Comparison of ENCODE assay signal across 8 mouse cellular contexts in the genomic region with DNA sequence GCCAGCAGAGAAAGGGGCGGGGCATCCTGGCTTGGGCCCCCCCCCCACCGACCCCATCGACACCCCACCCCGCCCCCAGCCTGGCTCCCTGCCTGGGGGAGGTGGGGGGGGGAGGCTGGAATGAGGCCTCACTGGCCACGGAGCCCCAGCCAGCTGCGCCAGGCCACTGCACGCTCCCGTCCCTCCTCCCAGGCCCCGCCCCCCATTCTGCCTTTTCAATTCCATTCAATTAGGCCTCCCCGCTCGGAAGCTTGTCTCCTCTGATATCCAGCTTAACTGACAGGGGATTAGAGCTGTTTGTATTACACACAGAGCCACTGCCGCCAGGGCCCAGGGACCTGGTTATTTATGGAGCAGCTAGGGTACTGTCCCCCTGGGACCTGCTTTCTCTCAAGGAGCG. TPM values are rescaled to one million over a fixed set of nuclear protein-coding genes. Genes with fewer than 3 reads are reported as not detected.
DNase-seq lines count a peak whose midpoint lies in the region; ATAC-seq and TF ChIP-seq lines count a peak whose summit lies in the region.

No protein-coding gene starts in this region.

- H3K4me3 ChIP-seq in forebrain, embryonic 12.5 days (replicated peaks) = peak overlapping the region; percentile 19
- H3K4me3 ChIP-seq in liver, embryonic 14.5 days (ENCODE audit: insufficient read depth in 1 of 2, low read depth in 2 of 2, low read length in 2 of 2) = no peak overlapping the region
- peak overlapping the region; percentile 29 for H3K4me3 ChIP-seq in neural tube, embryonic 15.5 days (replicated peaks)

- no peak for TF ChIP-seq CTCF in liver, embryonic 14.5 days (IDR thresholded peaks at IDR 0.05; ENCODE audit: low read depth)

- DNase-seq in heart, adult 11 months = peak; percentile 97
- DNase-seq in heart, postnatal 25 days (ENCODE audit: low spot score) = no peak
- peak; percentile 76 to 78 for DNase-seq in heart, postnatal 10 days
- peak; percentile 71 to 74 for DNase-seq in kidney, postnatal 25 days
- no peak for DNase-seq in liver, embryonic 14.5 days (ENCODE audit: low read depth in 3 of 3, low spot score in 3 of 3)

- WGBS in forebrain, embryonic 12.5 days = 0% methylated on average over 12 of the region's 13 CpGs
- WGBS in liver, embryonic 14.5 days (ENCODE audit: insufficient replicate concordance) = 6% methylated on average over 13 of the region's 13 CpGs
- 0% methylated on average over 7 of the region's 13 CpGs for WGBS in neural tube, embryonic 15.5 days

- H3K27ac ChIP-seq in forebrain, embryonic 12.5 days = peak overlapping the region; percentile 93
- H3K27ac ChIP-seq in liver, embryonic 14.5 days = no peak overlapping the region
- H3K27ac ChIP-seq in neural tube, embryonic 15.5 days (replicated peaks) = peak overlapping the region; percentile 78

- H3K4me1 ChIP-seq in forebrain, embryonic 12.5 days = peaks cover 45% of the 10 kb centered on the region
- no peaks in the 10 kb centered on the region for H3K4me1 ChIP-seq in liver, embryonic 14.5 days (replicated peaks; ENCODE audit: control insufficient read depth in 2 of 2, insufficient read depth in 2 of 2, low read length in 1 of 2)
- H3K4me1 ChIP-seq in neural tube, embryonic 15.5 days = peaks cover 27% of the 10 kb centered on the region

- peak overlapping the region; percentile 43 for H3K4me2 ChIP-seq in forebrain, embryonic 12.5 days
- H3K4me2 ChIP-seq in liver, embryonic 14.5 days (ENCODE audit: low read depth) = peak overlapping the region; percentile 37
- H3K4me2 ChIP-seq in neural tube, embryonic 15.5 days = peak overlapping the region; percentile 57

- intact Hi-C loops in heart, postnatal 25 days (cut with DNase I) = no loop called here
- intact Hi-C loops in heart, postnatal 10 days (cut with DNase I) = no loop called here

- peak; percentile 90 for ATAC-seq in forebrain, embryonic 12.5 days (ENCODE audit: low FRiP score)
- ATAC-seq in liver, embryonic 14.5 days (ENCODE audit: insufficient read depth) = no peak
- peak; percentile 78 for ATAC-seq in neural tube, embryonic 15.5 days (ENCODE audit: low FRiP score)
- no peak for ATAC-seq in erythroblast, adult 5-6 weeks (replicated peaks; ENCODE audit: low FRiP score, poor library complexity, severe bottlenecking)

- TF ChIP-seq EP300 in liver, embryonic 14.5 days (IDR thresholded peaks at IDR 0.05; ENCODE audit: low read depth) = no peak

- H3K9me3 ChIP-seq in forebrain, embryonic 12.5 days = 0 out of 2 replicates have a peak, but pooled peaks cover 5% of the 10 kb centered on the region
- no peaks in the 10 kb centered on the region for H3K9me3 ChIP-seq in liver, embryonic 14.5 days (ENCODE audit: control insufficient read depth, low read length)
- H3K9me3 ChIP-seq in neural tube, embryonic 15.5 days (replicated peaks) = no peaks in the 10 kb centered on the region

- peaks cover 23% of the 10 kb centered on the region for H3K27me3 ChIP-seq in forebrain, embryonic 12.5 days
- H3K27me3 ChIP-seq in liver, embryonic 14.5 days (ENCODE audit: control insufficient read depth, insufficient read depth, low read length) = no peaks in the 10 kb centered on the region
- no peaks in the 10 kb centered on the region for H3K27me3 ChIP-seq in neural tube, embryonic 15.5 days (replicated peaks)

- H3K36me3 ChIP-seq in forebrain, embryonic 12.5 days (replicated peaks) = no peaks in the 10 kb centered on the region
- H3K36me3 ChIP-seq in liver, embryonic 14.5 days (replicated peaks; ENCODE audit: control insufficient read depth, insufficient read depth, low read depth) = no peaks in the 10 kb centered on the region
- no peaks in the 10 kb centered on the region for H3K36me3 ChIP-seq in neural tube, embryonic 15.5 days

- H3K9ac ChIP-seq in forebrain, embryonic 12.5 days = peak overlapping the region; percentile 42; the same call in 1 of the 2 replicates
- H3K9ac ChIP-seq in liver, embryonic 14.5 days (replicated peaks) = no peak overlapping the region
- H3K9ac ChIP-seq in neural tube, embryonic 15.5 days (replicated peaks) = peak overlapping the region; percentile 43; the same call in 1 of the 2 replicates

RNA-seq across cellular contexts. Expression of gene Mvk, which starts 23.4 kb away (rescaled TPM):
- 1 to 10 TPM; 9.2 to 9.7 TPM for total RNA-seq in heart, postnatal 25 days (2021)
- 50.3 and 52.0 TPM in 2 replicates for polyA plus RNA-seq in forebrain, embryonic 12.5 days (2016; fragmentation: Nextera tagmentation; extraction: Ambion mirVana)
- 10 to 100 TPM in 1 of 2 experiments, 1 to 10 TPM in 1; 8.7 to 10.2 TPM for total RNA-seq in heart, postnatal 10 days (2021)
- 20.2 and 21.6 TPM in 2 replicates for polyA plus RNA-seq in liver, embryonic 14.5 days (2012; rRNA removed)
- 30.9 and 32.6 TPM in 2 replicates for polyA plus RNA-seq in liver, embryonic 14.5 days (2014; fragmentation: Nextera tagmentation; extraction: Ambion mirVana)
- polyA plus RNA-seq in neural tube, embryonic 15.5 days (2015; fragmentation: Nextera tagmentation; extraction: Ambion mirVana) = 70.2 and 78.1 TPM in 2 replicates
- 2.1 TPM in 1 of 2 replicates, not detected in the other for total RNA-seq in erythroblast, adult 5-6 weeks (2015; ENCODE audit: low replicate concordance)
- total RNA-seq in erythroblast, adult 5-6 weeks (2017; ENCODE audit: low replicate concordance) = 2.0 TPM in 1 of 2 replicates, not detected in the other

RNA-seq across cellular contexts. Expression of gene Mmab, which starts 23.6 kb away (rescaled TPM):
- total RNA-seq in heart, postnatal 25 days (2021) = 10 to 100 TPM; 15.8 to 17.0 TPM
- polyA plus RNA-seq in forebrain, embryonic 12.5 days (2016; fragmentation: Nextera tagmentation; extraction: Ambion mirVana) = 25.9 and 29.4 TPM in 2 replicates
- total RNA-seq in heart, postnatal 10 days (2021) = 10 to 100 TPM; 10.6 TPM
- polyA plus RNA-seq in liver, embryonic 14.5 days (2012; rRNA removed) = 7.1 and 7.2 TPM in 2 replicates
- polyA plus RNA-seq in liver, embryonic 14.5 days (2014; fragmentation: Nextera tagmentation; extraction: Ambion mirVana) = 9.1 and 9.5 TPM in 2 replicates
- polyA plus RNA-seq in neural tube, embryonic 15.5 days (2015; fragmentation: Nextera tagmentation; extraction: Ambion mirVana) = 36.1 and 37.4 TPM in 2 replicates
- total RNA-seq in erythroblast, adult 5-6 weeks (2015; ENCODE audit: low replicate concordance) = 0.38 and 1.0 TPM in 2 replicates
- 0.26 and 1.4 TPM in 2 replicates for total RNA-seq in erythroblast, adult 5-6 weeks (2017; ENCODE audit: low replicate concordance)

Comparison
In these comparisons a context has a peak if more than half of its experiments do, and no peak if none do; other contexts are left out.
1. DNase-seq: peak in heart, adult 11 months (single experiment), heart, postnatal 10 days (2 of 2) and kidney, postnatal 25 days (2 of 2); none in heart, postnatal 25 days (single experiment) and liver, embryonic 14.5 days (0 of 3).
2. ATAC-seq: peak in forebrain, embryonic 12.5 days (single experiment) and neural tube, embryonic 15.5 days (single experiment); none in liver, embryonic 14.5 days (single experiment) and erythroblast, adult 5-6 weeks (single experiment).
3. H3K4me3 ChIP-seq: peak in forebrain, embryonic 12.5 days (single experiment) and neural tube, embryonic 15.5 days (single experiment); none in liver, embryonic 14.5 days (0 of 2).
4. RNA of gene Mmab, which starts 23.6 kb away (total RNA-seq): 15.8 to 17.0 TPM in heart, postnatal 25 days and 10.6 TPM in heart, postnatal 10 days; 0.26 to 1.4 TPM in erythroblast, adult 5-6 weeks; every median in the first group is over 4 times any median in the second.
5. Peak in every context shown above with its lines, with median percentiles within 50 percentile points of each other: H3K4me2 ChIP-seq.